Comparison of ENCODE assay signal across 14 mouse cellular contexts in the genomic region with DNA sequence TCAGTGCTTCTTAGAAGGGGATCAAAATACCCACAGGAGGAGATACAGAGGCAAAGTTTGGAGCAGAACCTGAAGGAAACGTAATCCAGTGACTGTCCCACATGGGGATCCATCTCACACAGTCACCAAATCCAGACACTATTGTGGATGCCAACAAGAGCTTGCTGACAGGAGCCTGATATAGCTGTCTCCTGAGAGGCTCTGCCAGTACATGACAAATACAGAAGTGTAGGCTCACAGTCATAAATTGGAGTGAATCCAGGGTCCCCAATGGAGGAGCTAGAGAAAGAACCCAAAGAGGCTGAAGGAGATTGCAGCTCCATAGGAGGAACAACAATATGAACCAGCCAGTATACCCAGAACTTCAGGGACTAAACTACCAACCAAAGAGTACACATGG.
"Had no signal": no experiment of that assay in that cellular context is flagged by ENCODE, and none has a peak within 500 bp of the region (broad histone marks: within the 10 kb centered on the region; RNA-seq: fewer than 3 reads in every experiment).

No protein-coding gene starts in this region.

- DNase-seq: kidney, postnatal 14 days; lung, adult 2 months; lung, postnatal 4 days; right cerebral cortex, postnatal 14 days; thymus, adult 18-20 months; thymus, postnatal 14 days had no signal

- H3K9me3 ChIP-seq: kidney, embryonic 15.5 days; limb, embryonic 10.5 days; liver, embryonic 15.5 days had no signal

- H3K9ac ChIP-seq: kidney, embryonic 15.5 days; liver, embryonic 15.5 days had no signal

- H3K4me1 ChIP-seq: kidney, embryonic 15.5 days; limb, embryonic 10.5 days; liver, embryonic 15.5 days had no signal

- H3K27me3 ChIP-seq: kidney, embryonic 15.5 days; liver, embryonic 15.5 days had no signal

- ATAC-seq: lung, postnatal 0 days had no signal

- H3K4me3 ChIP-seq: kidney, embryonic 15.5 days; left cerebral cortex, adult 2 months; limb, embryonic 10.5 days; liver, embryonic 15.5 days had no signal

- H3K36me3 ChIP-seq: kidney, embryonic 15.5 days; limb, embryonic 10.5 days; liver, embryonic 15.5 days had no signal

- H3K27ac ChIP-seq: kidney, embryonic 15.5 days; left cerebral cortex, adult 2 months; limb, embryonic 10.5 days; liver, embryonic 15.5 days; stomach, postnatal 0 days had no signal

- H3K4me2 ChIP-seq: kidney, embryonic 15.5 days; liver, embryonic 11.5 days; liver, embryonic 15.5 days; midbrain, embryonic 11.5 days had no signal
